Mouse (Mus musculus) hindbrain, postnatal 0 days (tissue): ENCODE results near the gene Wdr46. TPM values are rescaled to one million over a fixed set of nuclear protein-coding genes. Genes with fewer than 3 reads are reported as not detected.
"Not testable (repeated sequence)": the region's sequence is repeated elsewhere in the genome, so short reads cannot be mapped to it uniquely, and the experiment has no call there.

Source experiments
- ATAC-seq: fragments of 200-750 bp; cut with Nextera tagmentation; 2 replicates; pipeline ENCODE4 v1.8.0; 2017; ENCODE audit warnings: mild to moderate bottlenecking, moderate TSS enrichment, moderate library complexity
- DNase-seq: peaks from one replicate; pipeline ENCODE4 v3.0.0-alpha.2; 2015; ENCODE audit warnings: low spot score
- H3K27ac ChIP-seq: fragments of 300-500 bp; sonication (generic); 2 replicates; pipeline ENCODE4 v1.5.1; 2014; ENCODE audit warnings: mild to moderate bottlenecking
- H3K27me3 ChIP-seq: fragments of 300-500 bp; sonication (generic); 2 replicates; pipeline ENCODE4 v1.6.1; 2014; ENCODE audit warnings: low read length, mixed read lengths; ENCODE audit not compliant: insufficient read depth
- H3K36me3 ChIP-seq: fragments of 300-500 bp; sonication (generic); 2 replicates; pipeline ENCODE4 v1.6.1; 2014; ENCODE audit warnings: low read length, mixed read lengths; ENCODE audit not compliant: insufficient read depth
- H3K4me1 ChIP-seq: fragments of 300-500 bp; sonication (generic); 2 replicates; pipeline ENCODE4 v1.6.1; 2014; ENCODE audit warnings: antibody characterized with exemption, low read length, mixed read lengths; ENCODE audit not compliant: insufficient read depth
- H3K4me2 ChIP-seq: fragments of 300-500 bp; sonication (generic); 2 replicates; pipeline ENCODE4 v1.6.1; 2014; ENCODE audit warnings: low read depth, mild to moderate bottlenecking, low read length, moderate library complexity, mixed read lengths
- H3K4me3 ChIP-seq: fragments of 300-500 bp; sonication (generic); 2 replicates; pipeline ENCODE4 v1.5.1; 2014; ENCODE audit warnings: low read length
- H3K9ac ChIP-seq: fragments of 300-500 bp; sonication (generic); replicated peaks from 2 replicates; pipeline ENCODE4 v1.6.1; 2014; ENCODE audit warnings: mild to moderate bottlenecking, low read length, moderate library complexity, mixed read lengths
- H3K9me3 ChIP-seq: fragments of 300-500 bp; sonication (generic); 2 replicates; pipeline ENCODE4 v1.6.1; 2016; ENCODE audit warnings: low read length, mixed read lengths
- CTCF ChIP-seq: IDR thresholded peaks from 2 replicates; pipeline ENCODE4 v1.5.1; 2016; ENCODE audit warnings: antibody characterized with exemption, control low read depth, low read depth
- WGBS: fragments of 180-500 bp; shearing (Covaris S2); extraction: QIAGEN DNeasy Blood & Tissue Kit; methylation state at CpG from one replicate; pipeline ENCODE4 v1.1.7; 2014; 5-methylcytosine and 5-hydroxymethylcytosine counted together
- polyA plus RNA-seq: library from polyadenylated mRNA; unstranded; fragments of >200 nt; fragmentation: Nextera tagmentation; extraction: Ambion mirVana; gene quantifications from 2 replicates; pipeline ENCODE4 v1.2.1, GENCODE M21; 2015
- total RNA-seq: library from RNA; depleted of rRNA; stranded (reverse); fragments of >200 nt; gene quantifications from 2 replicates; pipeline ENCODE4 v1.2.3, GENCODE M21; 2014

The Wdr46 gene
- total and polyA plus RNA-seq, 2 experiments from 2014 or later, result 16.8 to 17.9 TPM

- H3K27ac ChIP-seq, result no peak overlapping the region
- no peak overlapping the region for H3K9ac ChIP-seq
- H3K9me3 ChIP-seq, result no peaks in the 10 kb centered on the region
- no peak for DNase-seq
- no peaks in the 10 kb centered on the region for H3K27me3 ChIP-seq
- no peak overlapping the region for H3K4me3 ChIP-seq
- no peak for TF ChIP-seq CTCF
- H3K4me1 ChIP-seq, result no peaks in the 10 kb centered on the region
- 88% methylated on average over 4 of the region's 4 CpGs for WGBS
- ATAC-seq, result no peak
- no peaks in the 10 kb centered on the region for H3K36me3 ChIP-seq
- no peak overlapping the region for H3K4me2 ChIP-seq
Measured at GRCm38 (mm10) chr17:33899642-33900041, 40.8 kb upstream of the Wdr46 start.

- Histone ChIP-seq H3K4me2 (no peak overlapping the region), H3K9ac (no peak overlapping the region), H3K4me3 (no peak overlapping the region), H3K9me3 (no peaks in the 10 kb centered on the region), H3K27ac (no peak overlapping the region), H3K36me3 (no peaks in the 10 kb centered on the region), H3K27me3 (no peaks in the 10 kb centered on the region), H3K4me1 (no peaks in the 10 kb centered on the region)
- WGBS, result 73% methylated on average over 7 of the region's 7 CpGs
- ATAC-seq, result no peak
- no peak for DNase-seq
- TF ChIP-seq CTCF, result no peak
Measured at GRCm38 (mm10) chr17:33900281-33900988, 40.0 kb upstream of the Wdr46 start.

GRCm38 (mm10) chr17:33900989-33901314 lies 39.5 kb upstream of the Wdr46 start:
- H3K4me1 ChIP-seq, result no peaks in the 10 kb centered on the region
- no peaks in the 10 kb centered on the region for H3K9me3 ChIP-seq
- H3K36me3 ChIP-seq, result no peaks in the 10 kb centered on the region
- H3K4me2 ChIP-seq, result no peak overlapping the region
- no peak for TF ChIP-seq CTCF
- no peak overlapping the region for H3K27ac ChIP-seq
- H3K4me3 ChIP-seq, result no peak overlapping the region
- no peak for DNase-seq
- ATAC-seq, result no peak
- H3K9ac ChIP-seq, result no peak overlapping the region
- H3K27me3 ChIP-seq, result no peaks in the 10 kb centered on the region
- 90% methylated on average over 4 of the region's 4 CpGs for WGBS

GRCm38 (mm10) chr17:33901653-33902052 lies 38.8 kb upstream of the Wdr46 start:
- TF ChIP-seq CTCF, result no peak
- WGBS, result 71% methylated on average over 4 of the region's 4 CpGs
- Histone ChIP-seq H3K4me3 (no peak overlapping the region), H3K4me1 (no peaks in the 10 kb centered on the region), H3K9ac (no peak overlapping the region), H3K9me3 (no peaks in the 10 kb centered on the region), H3K27me3 (no peaks in the 10 kb centered on the region), H3K27ac (no peak overlapping the region), H3K4me2 (no peak overlapping the region), H3K36me3 (no peaks in the 10 kb centered on the region)
- no peak for ATAC-seq
- DNase-seq, result no peak

GRCm38 (mm10) chr17:33902079-33902478 lies 38.4 kb upstream of the Wdr46 start:
- ATAC-seq, result no peak
- H3K4me1 ChIP-seq, result no peaks in the 10 kb centered on the region
- 77% methylated on average over 4 of the region's 4 CpGs for WGBS
- H3K27ac ChIP-seq, result no peak overlapping the region
- H3K9ac ChIP-seq, result no peak overlapping the region
- no peak overlapping the region for H3K4me3 ChIP-seq
- H3K36me3 ChIP-seq, result no peaks in the 10 kb centered on the region
- DNase-seq, result no peak
- H3K9me3 ChIP-seq, result no peaks in the 10 kb centered on the region
- no peak overlapping the region for H3K4me2 ChIP-seq
- H3K27me3 ChIP-seq, result no peaks in the 10 kb centered on the region
- TF ChIP-seq CTCF, result no peak

- 85% methylated on average over 7 of the region's 7 CpGs for WGBS
- Histone ChIP-seq H3K27me3 (no peaks in the 10 kb centered on the region), H3K4me2 (no peak overlapping the region), H3K4me3 (no peak overlapping the region), H3K9me3 (no peaks in the 10 kb centered on the region), H3K27ac (no peak overlapping the region), H3K36me3 (no peaks in the 10 kb centered on the region), H3K9ac (no peak overlapping the region), H3K4me1 (no peaks in the 10 kb centered on the region)
- no peak for TF ChIP-seq CTCF
- DNase-seq (no peak), ATAC-seq (no peak)
Measured at GRCm38 (mm10) chr17:33902491-33902890, 38.0 kb upstream of the Wdr46 start.

GRCm38 (mm10) chr17:33903911-33904651 lies 36.4 kb upstream of the Wdr46 start:
- H3K9ac ChIP-seq, ATAC-seq, H3K4me1 ChIP-seq, DNase-seq, H3K4me2 ChIP-seq, H3K27ac ChIP-seq, H3K36me3 ChIP-seq, H3K9me3 ChIP-seq, H3K27me3 ChIP-seq, H3K4me3 ChIP-seq: not testable (repeated sequence)
- WGBS, result 66% methylated on average over 6 of the region's 6 CpGs

GRCm38 (mm10) chr17:33904835-33905234 lies 35.6 kb upstream of the Wdr46 start, which contains the start of gene Platr17:
Gene Platr17 (plus strand): TSS chr17:33905135.
- not testable (repeated sequence) for H3K4me1 ChIP-seq, H3K4me2 ChIP-seq, H3K4me3 ChIP-seq, DNase-seq, ATAC-seq, H3K27me3 ChIP-seq, H3K36me3 ChIP-seq, H3K9me3 ChIP-seq, H3K27ac ChIP-seq, H3K9ac ChIP-seq
- 24% methylated on average over 4 of the region's 4 CpGs for WGBS
